Mouse (Mus musculus) kidney, adult 9 months (tissue): ENCODE data around the gene Ralbp1.

Experiments
- DNase-seq: peaks from one replicate; pipeline ENCODE4 v3.0.0; 2022

Ralbp1 gene

GRCm38 (mm10) chr17:65842669-65843381 is 42.8 kb downstream of the Ralbp1 start:
- DNase-seq, result peak; percentile 30

GRCm38 (mm10) chr17:65839541-65840256 is 45.9 kb downstream of the Ralbp1 start:
- DNase-seq, result no peak

DNA sequence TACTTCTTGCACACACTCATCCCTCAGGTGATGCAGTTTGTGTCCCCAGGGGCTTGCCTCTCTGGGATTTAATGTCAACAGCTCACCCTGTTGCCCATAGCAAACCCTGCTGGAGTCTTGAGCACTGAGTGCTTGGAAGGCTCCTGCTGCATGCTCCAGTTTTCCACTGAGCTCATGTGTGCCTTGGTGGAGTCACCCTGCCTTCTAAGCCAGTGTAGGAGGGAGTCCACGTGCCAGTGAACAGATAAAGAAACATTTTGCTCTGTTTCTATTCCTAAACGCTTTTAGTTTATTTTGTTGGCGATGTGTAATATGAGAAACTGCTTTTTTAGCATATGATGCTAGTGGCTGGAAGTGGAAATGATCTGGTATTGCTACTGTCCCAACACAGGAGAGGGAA is 48.9 kb downstream of the Ralbp1 start:
- no peak for DNase-seq

- DNase-seq, result peak; percentile 47
Measured at GRCm38 (mm10) chr17:65833891-65834290, 51.7 kb downstream of the Ralbp1 start.

DNA sequence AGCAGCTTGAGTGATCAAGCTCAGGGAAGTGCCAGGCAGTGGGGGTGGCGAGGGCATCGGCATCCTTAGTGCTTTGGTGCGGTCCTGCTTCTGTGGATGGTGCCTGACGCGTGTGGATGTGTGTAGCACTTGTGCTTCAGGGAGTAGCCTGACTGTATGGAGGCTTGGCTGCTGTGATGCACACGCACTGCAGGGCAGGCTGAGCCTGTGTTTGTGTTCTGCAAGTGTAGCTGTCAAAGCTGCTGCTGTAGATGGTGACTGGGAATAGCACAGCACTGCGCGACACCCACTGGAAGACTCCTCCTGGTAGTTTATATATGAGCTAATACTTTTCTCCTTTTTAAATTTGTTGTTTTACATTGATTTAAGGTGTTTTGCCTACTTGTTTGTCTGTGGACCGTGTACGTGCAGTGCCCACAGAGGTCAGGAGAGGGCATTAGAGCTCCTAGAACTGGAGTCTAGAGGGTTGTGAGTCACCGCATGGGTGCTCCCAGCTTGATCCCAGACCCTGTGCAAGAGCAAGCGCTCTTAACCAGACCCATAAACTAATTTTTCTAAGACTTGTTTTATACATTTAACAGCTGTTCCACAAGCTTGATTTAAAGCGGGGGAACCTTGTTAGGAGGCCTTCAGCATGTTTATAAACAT is 55.3 kb downstream of the Ralbp1 start:
- DNase-seq, result no peak

GRCm38 (mm10) chr17:65828951-65829350 is 56.6 kb downstream of the Ralbp1 start:
- peak; percentile 53 for DNase-seq

DNA sequence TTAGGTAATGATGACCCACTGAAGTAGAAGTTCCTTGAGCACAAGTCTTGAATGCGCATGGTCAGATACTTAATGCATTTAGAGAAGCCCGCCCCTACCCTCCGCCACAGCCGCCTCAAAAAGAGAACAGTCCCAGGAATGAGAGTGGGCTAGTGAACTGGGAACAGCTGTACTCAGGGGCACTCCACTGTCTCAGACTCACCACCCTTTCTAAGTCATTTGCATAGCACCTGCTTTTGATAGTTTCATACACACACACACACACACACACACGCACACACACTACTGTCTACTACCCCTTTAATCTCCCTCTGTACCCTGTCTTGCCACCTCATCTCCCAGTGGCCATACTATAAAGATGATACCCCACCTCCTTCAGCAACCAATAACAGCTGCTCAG is 57.7 kb downstream of the Ralbp1 start:
- no peak for DNase-seq

GRCm38 (mm10) chr17:65827119-65827840 is 58.3 kb downstream of the Ralbp1 start:
- no peak for DNase-seq

DNA sequence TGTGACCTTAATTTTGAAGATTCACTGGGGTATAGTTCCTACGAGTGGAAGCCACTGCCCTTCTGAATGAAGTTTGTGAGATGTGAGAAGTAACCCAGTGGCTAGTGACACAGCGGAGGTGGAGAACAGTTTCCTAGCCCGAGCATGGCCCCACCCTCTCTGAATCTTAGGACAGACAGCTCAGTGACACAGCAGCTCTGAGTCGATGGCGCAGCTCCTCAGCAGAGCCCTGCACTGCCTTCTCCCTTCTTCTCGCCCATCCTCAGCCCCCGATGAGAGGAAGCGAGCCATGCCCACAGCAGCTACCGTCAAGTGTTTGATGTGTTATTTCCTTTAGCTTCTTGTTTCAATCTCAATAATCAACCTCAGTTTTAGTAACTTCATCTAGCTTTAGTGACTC is 59.3 kb downstream of the Ralbp1 start:
- no peak for DNase-seq

GRCm38 (mm10) chr17:65824246-65824645 is 61.4 kb downstream of the Ralbp1 start:
- DNase-seq, result peak; percentile 60

- DNase-seq, result peak; percentile 53
Measured at GRCm38 (mm10) chr17:65822423-65822822, 63.2 kb downstream of the Ralbp1 start.

DNA sequence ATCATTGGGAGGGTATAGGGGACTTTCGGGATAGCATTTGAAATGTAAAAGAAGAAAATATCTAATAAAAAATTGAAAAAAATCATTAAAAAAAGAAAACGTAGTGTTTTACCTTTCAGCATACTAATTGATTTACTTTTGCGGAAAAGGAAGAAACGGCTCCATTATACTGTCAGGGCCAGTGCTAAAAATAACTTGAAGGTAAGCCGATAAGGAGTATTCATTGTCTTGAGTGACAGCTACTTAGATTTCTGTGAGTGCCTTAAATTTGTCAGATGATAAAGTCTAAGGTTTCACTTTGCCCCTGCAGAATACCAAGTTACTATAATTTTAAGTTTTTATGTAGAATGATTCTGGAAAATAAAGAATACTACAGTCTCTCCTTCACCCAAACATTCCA is 65.4 kb downstream of the Ralbp1 start:
- no peak for DNase-seq

GRCm38 (mm10) chr17:65813763-65814162 is 71.8 kb downstream of the Ralbp1 start:
- DNase-seq, result no peak

GRCm38 (mm10) chr17:65811032-65811431 is 74.6 kb downstream of the Ralbp1 start:
- no peak for DNase-seq

GRCm38 (mm10) chr17:65806416-65806815 is 79.2 kb downstream of the Ralbp1 start:
- DNase-seq, result no peak

DNA sequence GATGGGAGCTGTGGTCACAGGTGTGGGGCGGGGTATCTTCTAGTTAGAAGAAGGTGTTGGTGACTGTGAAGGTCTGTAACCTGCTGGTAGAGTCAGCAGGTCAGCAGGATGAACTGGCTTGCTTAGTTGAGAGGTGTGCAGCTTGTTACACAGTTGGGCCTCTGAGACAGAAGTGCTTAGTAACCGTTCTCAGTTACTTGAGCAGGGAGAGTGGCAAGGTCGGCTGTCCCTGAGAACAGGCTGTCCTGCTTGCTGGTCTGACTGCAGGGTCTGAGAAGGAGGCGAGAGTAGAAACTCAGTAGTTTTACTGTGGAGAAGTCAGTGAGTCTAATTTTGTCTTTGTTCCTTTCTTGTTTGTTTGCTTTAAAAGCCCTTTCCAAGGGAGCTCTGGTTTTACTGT is 79.6 kb downstream of the Ralbp1 start:
- DNase-seq, result no peak

GRCm38 (mm10) chr17:65802026-65802425 is 83.6 kb downstream of the Ralbp1 start:
- no peak for DNase-seq

DNA sequence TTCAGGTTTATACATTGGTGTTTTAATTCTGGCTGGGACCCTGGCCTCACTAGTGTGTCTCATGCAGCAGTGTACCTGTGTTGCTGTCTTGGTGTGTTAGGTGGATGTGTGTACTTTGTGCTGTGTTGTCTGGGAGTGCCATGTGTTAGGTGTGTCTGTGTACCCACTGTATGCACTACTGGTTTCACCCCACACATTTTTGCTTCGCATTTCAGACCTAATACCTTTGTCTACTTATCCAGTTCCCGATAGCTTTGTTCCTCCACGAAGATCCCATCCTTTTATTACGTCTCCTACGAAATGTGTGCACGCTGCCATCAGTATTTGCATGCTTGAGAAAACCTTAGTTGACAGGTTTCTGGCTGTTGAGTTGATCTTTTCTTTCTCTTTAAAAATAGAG is 85.1 kb downstream of the Ralbp1 start:
- no peak for DNase-seq

DNA sequence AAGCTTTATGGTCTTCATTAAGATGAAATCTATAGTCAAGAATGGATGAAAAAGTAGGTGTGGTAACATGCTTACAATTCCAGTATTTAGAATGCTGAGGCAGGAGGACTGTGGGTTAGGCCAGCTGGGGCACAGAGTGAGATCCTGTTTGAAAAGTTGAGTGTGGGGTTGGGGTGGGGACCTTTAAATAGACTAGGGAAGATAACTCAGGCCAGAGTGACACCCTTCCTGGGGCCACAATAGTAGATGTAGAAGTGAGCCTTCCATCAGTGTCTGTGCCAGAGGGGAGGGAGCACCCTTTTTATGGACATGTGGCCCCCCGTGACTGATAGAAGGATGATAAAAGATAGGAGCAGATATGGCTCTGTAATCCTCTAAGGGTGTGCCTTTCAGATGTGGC is 86.2 kb downstream of the Ralbp1 start:
- no peak for DNase-seq

DNA sequence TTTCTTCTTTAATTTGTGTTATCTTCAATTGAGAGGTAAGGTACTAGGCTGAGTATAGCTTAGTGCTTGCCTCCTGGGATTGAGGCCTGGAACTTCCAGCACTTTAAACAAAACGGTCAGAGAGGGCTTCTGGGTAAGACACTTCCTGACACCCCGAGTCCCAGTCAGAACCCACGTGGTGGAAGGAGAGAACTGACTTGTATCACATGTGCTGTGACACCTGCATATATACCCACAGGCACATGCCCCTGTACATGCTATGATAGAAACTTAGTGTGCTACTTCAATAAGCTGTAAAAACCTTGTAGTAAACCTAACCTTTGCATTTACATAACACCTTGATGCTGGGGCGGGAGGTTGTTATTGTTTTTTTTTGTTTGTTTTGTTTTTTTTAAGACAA is 87.2 kb downstream of the Ralbp1 start:
- no peak for DNase-seq
